Mouse (Mus musculus) small intestine, adult 2 months (tissue): ENCODE data around the gene Skor1.

Source experiments
- CTCF ChIP-seq: fragments of 200-500 bp; IDR thresholded peaks from 2 replicates; pipeline ENCODE4 v1.5.1; 2012; ENCODE audit warnings: low read depth, mild to moderate bottlenecking, control low read depth, inconsistent platforms, low read length, moderate library complexity, mixed read lengths; ENCODE audit not compliant: insufficient replicate concordance, insufficient read length; ENCODE audit errors: extremely low read depth
- POLR2A ChIP-seq: fragments of 200-500 bp; IDR thresholded peaks from 2 replicates; pipeline ENCODE4 v1.6.1; 2012; ENCODE audit warnings: low read depth, mild to moderate bottlenecking, control low read depth, inconsistent platforms, low read length, moderate library complexity

- no peak for TF ChIP-seq POLR2A
- TF ChIP-seq CTCF, result no peak
Observed at GRCm38 (mm10) chr9:63182306-63182960, 33.7 kb upstream of the Skor1 start.
